ENCODE assay signal across 23 mouse cellular contexts in the genomic region with DNA sequence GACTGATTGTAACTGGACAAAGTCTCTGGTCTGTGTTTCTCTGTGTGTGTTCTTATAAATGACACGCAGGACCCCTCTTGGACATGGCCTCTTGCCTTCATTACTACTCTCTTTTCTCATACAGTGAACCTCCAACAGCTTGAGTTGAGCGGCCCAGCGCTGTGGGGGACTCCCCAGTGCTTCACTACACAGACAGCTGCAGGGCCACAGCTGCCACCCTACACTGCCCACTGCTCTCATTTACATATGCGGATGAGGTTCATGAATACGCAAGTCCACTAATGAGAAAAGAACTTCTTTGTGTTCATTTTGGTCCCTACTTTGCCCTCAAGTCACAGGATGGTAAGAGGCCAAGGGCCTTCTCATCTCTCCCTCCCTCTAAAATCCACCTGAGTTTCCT.
A peak's percentile ranks its signal among the peaks of the same experiment; 100 is the strongest.
DNase-seq lines count a peak whose midpoint lies in the region; ATAC-seq and TF ChIP-seq lines count a peak whose summit lies in the region.
"Had no signal": no experiment of that assay in that cellular context is flagged by ENCODE, and none has a peak within 500 bp of the region (broad histone marks: within the 10 kb centered on the region; RNA-seq: fewer than 3 reads in every experiment).

No protein-coding gene starts in this region.

- no peaks in the 10 kb centered on the region for H3K36me3 ChIP-seq in midbrain, embryonic 12.5 days
- no peaks in the 10 kb centered on the region for H3K36me3 ChIP-seq in midbrain, postnatal 0 days (ENCODE audit: insufficient read depth, low read length)
- no peaks in the 10 kb centered on the region for H3K36me3 ChIP-seq in hindbrain, embryonic 14.5 days (replicated peaks; ENCODE audit: control insufficient read depth, insufficient read depth)
- H3K36me3 ChIP-seq: embryonic facial prominence, embryonic 10.5 days; G1E; heart, embryonic 12.5 days; limb, embryonic 12.5 days; liver, embryonic 13.5 days had no signal

- H3K9me3 ChIP-seq in midbrain, embryonic 12.5 days: no peaks in the 10 kb centered on the region
- no peaks in the 10 kb centered on the region for H3K9me3 ChIP-seq in midbrain, postnatal 0 days (ENCODE audit: low read length)
- H3K9me3 ChIP-seq in hindbrain, embryonic 14.5 days (ENCODE audit: control insufficient read depth, low read length): no peaks in the 10 kb centered on the region
- H3K9me3 ChIP-seq: embryonic facial prominence, embryonic 10.5 days; heart, embryonic 12.5 days; limb, embryonic 12.5 days; liver, embryonic 13.5 days had no signal

- TF ChIP-seq POLR2A in brain, embryonic 14.5 days (IDR thresholded peaks at IDR 0.05; ENCODE audit: borderline replicate concordance, extremely low read depth, insufficient read depth, insufficient read length, poor library complexity, severe bottlenecking): no peak

- 69% methylated on average over 5 of the region's 5 CpGs for WGBS in midbrain, embryonic 12.5 days
- WGBS in midbrain, postnatal 0 days: 66% methylated on average over 5 of the region's 5 CpGs
- 40% methylated on average over 5 of the region's 5 CpGs for WGBS in hindbrain, embryonic 14.5 days

- peak; percentile 83; the same call in 1 of the 2 replicates for ATAC-seq in midbrain, embryonic 12.5 days (ENCODE audit: low FRiP score, low read depth)
- no peak for ATAC-seq in midbrain, postnatal 0 days (ENCODE audit: low FRiP score)
- ATAC-seq in hindbrain, embryonic 14.5 days (ENCODE audit: low FRiP score): 0 out of 2 replicates have a peak, but pooled peaks have one; percentile 62
- ATAC-seq: activated CD4-positive, CD25-positive, alpha-beta regulatory T cell, adult 4 months had no signal

- H3K4me1 ChIP-seq in midbrain, embryonic 12.5 days: no peaks in the 10 kb centered on the region
- H3K4me1 ChIP-seq in midbrain, postnatal 0 days (ENCODE audit: insufficient read depth, low read length): no peaks in the 10 kb centered on the region
- no peaks in the 10 kb centered on the region for H3K4me1 ChIP-seq in hindbrain, embryonic 14.5 days (replicated peaks; ENCODE audit: control insufficient read depth, insufficient read depth, low read length)
- H3K4me1 ChIP-seq: embryonic facial prominence, embryonic 10.5 days; limb, embryonic 12.5 days; liver, embryonic 13.5 days had no signal

- H3K27ac ChIP-seq in midbrain, embryonic 12.5 days (replicated peaks): 0 out of 2 replicates have a peak overlapping the region, but pooled peaks have one; percentile 25
- H3K27ac ChIP-seq in midbrain, postnatal 0 days (ENCODE audit: low read depth, low read length): no peak overlapping the region
- no peak overlapping the region for H3K27ac ChIP-seq in hindbrain, embryonic 14.5 days
- H3K27ac ChIP-seq: embryonic facial prominence, embryonic 10.5 days; limb, embryonic 12.5 days; liver, embryonic 13.5 days had no signal

- H3K4me2 ChIP-seq in midbrain, embryonic 12.5 days (replicated peaks): no peak overlapping the region
- no peak overlapping the region for H3K4me2 ChIP-seq in midbrain, postnatal 0 days (ENCODE audit: low read depth, low read length, poor library complexity, severe bottlenecking)
- no peak overlapping the region for H3K4me2 ChIP-seq in hindbrain, embryonic 14.5 days (replicated peaks)
- H3K4me2 ChIP-seq: heart, embryonic 12.5 days; limb, embryonic 12.5 days; liver, embryonic 13.5 days; lung, embryonic 14.5 days had no signal

- H3K4me3 ChIP-seq in midbrain, embryonic 12.5 days: no peak overlapping the region
- no peak overlapping the region for H3K4me3 ChIP-seq in midbrain, postnatal 0 days (ENCODE audit: low read depth, low read length)
- no peak overlapping the region for H3K4me3 ChIP-seq in hindbrain, embryonic 14.5 days (replicated peaks; ENCODE audit: low read length)
- H3K4me3 ChIP-seq: embryonic facial prominence, embryonic 10.5 days; heart, embryonic 12.5 days; limb, embryonic 12.5 days; liver, embryonic 13.5 days; myocyte had no signal

- H3K9ac ChIP-seq in midbrain, embryonic 12.5 days (replicated peaks): no peak overlapping the region
- H3K9ac ChIP-seq in midbrain, postnatal 0 days (replicated peaks; ENCODE audit: low read length, poor library complexity, severe bottlenecking): no peak overlapping the region
- H3K9ac ChIP-seq in hindbrain, embryonic 14.5 days: no peak overlapping the region
- H3K9ac ChIP-seq: heart, embryonic 12.5 days; limb, embryonic 12.5 days; liver, embryonic 13.5 days; lung, embryonic 14.5 days had no signal

- no peaks in the 10 kb centered on the region for H3K27me3 ChIP-seq in midbrain, embryonic 12.5 days
- H3K27me3 ChIP-seq in midbrain, postnatal 0 days (ENCODE audit: insufficient read depth, low read length): no peaks in the 10 kb centered on the region
- H3K27me3 ChIP-seq in hindbrain, embryonic 14.5 days (ENCODE audit: control insufficient read depth, insufficient read depth, low read length): no peaks in the 10 kb centered on the region
- H3K27me3 ChIP-seq: liver, embryonic 13.5 days had no signal

- TF ChIP-seq CTCF in midbrain, postnatal 0 days (IDR thresholded peaks at IDR 0.05): no peak
- no peak for TF ChIP-seq CTCF in brain, embryonic 14.5 days (IDR thresholded peaks at IDR 0.05; ENCODE audit: borderline replicate concordance, extremely low read depth, insufficient read depth, insufficient read length)

- no peak for DNase-seq in midbrain, postnatal 0 days (ENCODE audit: low spot score)
- peak; percentile 52 for DNase-seq in B cell, adult 2 months
- DNase-seq in brain, embryonic 14.5 days (ENCODE audit: low read depth): peak; percentile 55
- DNase-seq in hindbrain, embryonic 14.5 days (ENCODE audit: low spot score): no peak
- no peak for DNase-seq in adrenal gland, adult 2 months
- no peak for DNase-seq in left cerebral cortex, adult 18-20 months (ENCODE audit: low spot score in 2 of 2)
- no peak for DNase-seq in layer of hippocampus, postnatal 25 days (ENCODE audit: extremely low spot score in 1 of 2, low spot score in 1 of 2)
- DNase-seq: adrenal gland, postnatal 36 days; cerebellum, adult 8-10 months; heart, postnatal 14 days; kidney, postnatal 36 days; liver, embryonic 13.5 days; lung, embryonic 14.5 days; lung, postnatal 36 days; right cerebral cortex, postnatal 14 days; thymus, adult 2 months had no signal

Comparison
In these comparisons a context has a peak if more than half of its experiments do, and no peak if none do; other contexts are left out.
1. DNase-seq: peak in B cell, adult 2 months (2 of 2) and brain, embryonic 14.5 days (single experiment); none in midbrain, postnatal 0 days (single experiment), hindbrain, embryonic 14.5 days (single experiment), adrenal gland, adult 2 months (single experiment), left cerebral cortex, adult 18-20 months (0 of 2) and layer of hippocampus, postnatal 25 days (0 of 2).